Mouse (Mus musculus) forebrain, postnatal 0 days (tissue): ENCODE measurements at regions not wholly inside any gene's neighbourhood (a gene's known extent, or its start where the extent isn't known, plus 50 kb on each side); places are given as distances from the start of the nearest gene placed in this dataset.

Experiments used
- ATAC-seq: fragments of 200-750 bp; cut with Nextera tagmentation; 2 replicates; pipeline ENCODE4 v1.8.0; 2017; ENCODE audit warnings: mild to moderate bottlenecking, moderate library complexity
- DNase-seq: peaks from one replicate; pipeline ENCODE4 v3.0.0-alpha.2; 2015
- H3K27ac ChIP-seq: fragments of 300-500 bp; sonication (generic); 2 replicates; pipeline ENCODE4 v1.5.1; 2014; ENCODE audit warnings: low read depth, mild to moderate bottlenecking, antibody characterized with exemption, low read length, moderate library complexity, mixed read lengths
- H3K27me3 ChIP-seq: fragments of 300-500 bp; sonication (generic); 2 replicates; pipeline ENCODE4 v1.6.1; 2014; ENCODE audit warnings: mild to moderate bottlenecking, low read length, mixed read lengths; ENCODE audit not compliant: insufficient read depth
- H3K36me3 ChIP-seq: fragments of 300-500 bp; sonication (generic); 2 replicates; pipeline ENCODE4 v1.6.1; 2014; ENCODE audit warnings: mild to moderate bottlenecking, moderate library complexity; ENCODE audit not compliant: insufficient read depth
- H3K4me1 ChIP-seq: fragments of 300-500 bp; sonication (generic); 2 replicates; pipeline ENCODE4 v1.6.1; 2014; ENCODE audit warnings: antibody characterized with exemption; ENCODE audit not compliant: insufficient read depth
- H3K4me2 ChIP-seq: fragments of 300-500 bp; sonication (generic); 2 replicates; pipeline ENCODE4 v1.6.1; 2014; ENCODE audit warnings: low read depth, mild to moderate bottlenecking, moderate library complexity
- H3K4me3 ChIP-seq: fragments of 300-500 bp; sonication (generic); 2 replicates; pipeline ENCODE4 v1.5.1; 2014; ENCODE audit warnings: low read depth, low read length, mixed read lengths
- H3K9ac ChIP-seq: fragments of 300-500 bp; sonication (generic); 2 replicates; pipeline ENCODE4 v1.6.1; 2014; ENCODE audit warnings: mild to moderate bottlenecking
- H3K9me3 ChIP-seq: fragments of 300-500 bp; sonication (generic); 2 replicates; pipeline ENCODE4 v1.6.1; 2016; ENCODE audit warnings: low read length
- CTCF ChIP-seq: sonication (generic); IDR thresholded peaks from 2 replicates; pipeline ENCODE4 v1.5.1; 2016; ENCODE audit warnings: antibody characterized with exemption, control low read depth, low read depth
- WGBS: fragments of 180-500 bp; shearing (Covaris S2); extraction: QIAGEN DNeasy Blood & Tissue Kit; methylation state at CpG from one replicate; pipeline ENCODE4 v1.1.7; 2014; 5-methylcytosine and 5-hydroxymethylcytosine counted together

DNA sequence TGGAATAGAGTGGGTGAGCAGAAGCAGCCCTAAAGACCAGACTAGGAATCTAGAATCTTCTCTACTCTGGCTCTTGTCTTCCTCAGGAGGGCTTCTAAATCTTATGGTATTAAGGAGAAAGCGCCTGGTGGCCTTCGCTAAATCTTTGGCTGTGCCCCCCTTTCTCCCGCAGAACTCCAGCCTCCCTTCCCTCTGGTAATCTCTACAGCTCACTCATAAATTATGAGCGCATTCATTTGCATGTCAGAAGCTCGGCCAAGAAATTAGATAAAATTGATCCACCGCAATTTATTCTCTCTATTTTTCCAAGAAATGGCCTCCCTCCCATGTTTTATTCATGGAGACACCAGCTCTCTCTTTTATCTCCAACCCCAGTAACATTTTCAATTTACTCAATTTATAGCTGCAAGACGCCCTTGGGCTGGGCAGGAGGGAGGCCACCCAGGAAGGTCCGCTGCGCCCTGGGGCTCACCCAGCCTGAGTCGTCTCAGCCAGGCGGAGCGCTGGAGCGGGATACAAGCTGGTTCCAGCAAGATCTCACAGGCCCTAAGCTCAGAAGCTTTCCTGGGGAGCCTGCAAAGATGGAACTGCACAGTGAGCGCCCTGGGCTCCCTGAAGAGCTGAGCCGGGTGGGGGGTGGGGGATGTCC is 52.9 kb upstream of the Zfp423 start:
- Histone ChIP-seq H3K9me3 (no peaks in the 10 kb centered on the region), H3K4me1 (no peaks in the 10 kb centered on the region), H3K27ac (no peak overlapping the region), H3K9ac (no peak overlapping the region), H3K4me3 (no peak overlapping the region), H3K27me3 (no peaks in the 10 kb centered on the region), H3K4me2 (no peak overlapping the region), H3K36me3 (no peaks in the 10 kb centered on the region)
- DNase-seq (peak; percentile 13), ATAC-seq (peak; percentile 34; the same call in 1 of the 2 replicates)
- 40% methylated on average over 15 of the region's 15 CpGs for WGBS
- no peak for TF ChIP-seq CTCF

DNA sequence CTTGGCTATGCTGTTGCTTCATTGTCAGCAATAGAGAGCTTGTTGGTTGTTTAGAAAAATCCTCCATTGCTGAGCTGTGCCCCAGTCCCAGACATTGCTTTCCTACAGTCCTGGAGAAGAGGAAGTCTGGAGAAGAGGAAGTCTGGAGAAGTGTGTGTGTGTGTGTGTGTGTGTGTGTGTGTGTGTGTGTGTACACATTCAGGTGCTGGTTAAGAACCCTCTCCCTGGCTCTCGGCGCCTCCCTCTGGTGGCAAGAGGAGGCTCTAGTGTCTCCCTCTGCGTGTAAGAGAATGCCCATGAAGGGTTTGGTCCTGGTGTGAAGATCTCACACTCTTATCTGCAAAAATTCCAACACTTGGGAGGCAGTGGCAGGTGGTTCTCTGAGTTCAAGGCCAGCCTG is 51.2 kb upstream of the Zfp423 start:
- Histone ChIP-seq H3K27ac (no peak overlapping the region), H3K9me3 (no peaks in the 10 kb centered on the region), H3K36me3 (no peaks in the 10 kb centered on the region), H3K4me1 (no peaks in the 10 kb centered on the region), H3K4me2 (no peak overlapping the region), H3K27me3 (no peaks in the 10 kb centered on the region), H3K4me3 (no peak overlapping the region), H3K9ac (no peak overlapping the region)
- WGBS = 45% methylated on average over 3 of the region's 3 CpGs
- peak; percentile 56 for TF ChIP-seq CTCF
- DNase-seq (peak; percentile 18), ATAC-seq (no peak)

DNA sequence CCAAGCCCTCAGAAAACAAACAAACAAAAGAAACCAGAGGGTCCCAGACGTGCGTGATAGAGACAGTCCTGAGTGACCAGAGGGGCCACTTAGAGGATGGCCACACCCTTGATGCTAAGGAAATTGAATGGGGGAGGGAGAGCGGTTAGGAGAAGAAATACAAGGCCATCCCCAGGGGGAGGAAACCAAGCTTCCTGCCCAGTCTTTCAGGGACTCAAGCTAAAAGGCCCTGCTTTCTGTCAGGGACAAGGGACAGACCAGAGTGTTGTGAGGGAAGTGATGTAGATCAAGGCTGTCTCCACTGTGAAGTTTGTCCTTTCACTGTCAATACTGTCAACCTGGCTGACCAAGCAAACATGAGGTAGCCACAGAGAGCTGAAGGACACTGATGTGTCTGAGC is 50.5 kb upstream of the Zfp423 start:
- ATAC-seq = no peak

More for the DNA sequence above, 50.5 kb upstream of the Zfp423 start:
- no peak for TF ChIP-seq CTCF
- H3K27ac ChIP-seq = no peak overlapping the region
- H3K4me2 ChIP-seq = no peak overlapping the region
- no peaks in the 10 kb centered on the region for H3K4me1 ChIP-seq
- H3K27me3 ChIP-seq = no peaks in the 10 kb centered on the region
- 70% methylated on average over 3 of the region's 3 CpGs for WGBS
- no peak for DNase-seq
- H3K9ac ChIP-seq = no peak overlapping the region
- H3K9me3 ChIP-seq = no peaks in the 10 kb centered on the region
- no peaks in the 10 kb centered on the region for H3K36me3 ChIP-seq
- no peak overlapping the region for H3K4me3 ChIP-seq
